Mouse (Mus musculus) bone marrow, adult 2 months (tissue): ENCODE results near the gene Cacnb2. TPM values are rescaled to one million over a fixed set of nuclear protein-coding genes. Genes with fewer than 3 reads are reported as not detected.

ENCODE experiments used
- H3K27ac ChIP-seq: fragments of 200-500 bp; 2 replicates; pipeline ENCODE4 v1.5.1; 2012; ENCODE audit warnings: low read depth, mild to moderate bottlenecking, control low read depth, inconsistent platforms, low read length; ENCODE audit not compliant: control insufficient read depth, poor library complexity, insufficient read depth
- H3K4me1 ChIP-seq: fragments of 200-500 bp; 2 replicates; pipeline ENCODE4 v1.6.1; 2011; ENCODE audit warnings: low read length; ENCODE audit not compliant: control insufficient read depth, insufficient read depth
- H3K4me3 ChIP-seq: fragments of 200-500 bp; replicated peaks from 2 replicates; pipeline ENCODE3; 2011; ENCODE audit warnings: mild to moderate bottlenecking, low read depth, low read length, control low read depth; ENCODE audit not compliant: control insufficient read depth
- CTCF ChIP-seq: fragments of 200-500 bp; IDR thresholded peaks from 2 replicates; pipeline ENCODE4 v1.5.1; 2011; ENCODE audit warnings: low read length, control low read depth; ENCODE audit not compliant: control insufficient read depth, insufficient read depth
- POLR2A ChIP-seq: fragments of 200-500 bp; IDR thresholded peaks from 2 replicates; pipeline ENCODE4 v1.6.1; 2011; ENCODE audit warnings: low read depth, mild to moderate bottlenecking, control low read depth, low read length, borderline replicate concordance; ENCODE audit not compliant: control insufficient read depth
- WGBS: fragments of 180-500 bp; shearing (Covaris S2); methylation state at CpG from one replicate; pipeline ENCODE4 v1.1.7; 2018; 5-methylcytosine and 5-hydroxymethylcytosine counted together
- polyA plus RNA-seq: library from polyadenylated mRNA; stranded (reverse); fragments of >200 nt; gene quantifications from 2 replicates; pipeline ENCODE4 v1.2.4, GENCODE M21; 2011; ENCODE audit warnings: low replicate concordance; ENCODE audit not compliant: missing spikeins, insufficient read depth, insufficient read length

Cacnb2 gene
- polyA plus RNA-seq, 1 experiment: 0.65 TPM

- TF ChIP-seq POLR2A (no peak), CTCF (no peak)
- H3K4me3 ChIP-seq: no peak overlapping the region
- 78% methylated on average over 4 of the region's 4 CpGs for WGBS
- no peak overlapping the region for H3K27ac ChIP-seq
- no peaks in the 10 kb centered on the region for H3K4me1 ChIP-seq
These were observed 5.7 kb downstream of the Cacnb2 start for GRCm38 (mm10) chr2:14608606-14609005.

- Histone ChIP-seq H3K27ac (no peak overlapping the region), H3K4me3 (no peak overlapping the region), H3K4me1 (no peaks in the 10 kb centered on the region)
- 83% methylated on average over 4 of the region's 4 CpGs for WGBS
- no peak for TF ChIP-seq POLR2A
- no peak for TF ChIP-seq CTCF
These were observed 9.8 kb downstream of the Cacnb2 start for GRCm38 (mm10) chr2:14612705-14613104.

GRCm38 (mm10) chr2:14616361-14616760, 13.5 kb downstream of the Cacnb2 start:
- TF ChIP-seq POLR2A (no peak), CTCF (no peak)
- WGBS: 89% methylated on average over 3 of the region's 3 CpGs

GRCm38 (mm10) chr2:14620120-14620853, 17.4 kb downstream of the Cacnb2 start:
- 72% methylated on average over 6 of the region's 6 CpGs for WGBS
- Histone ChIP-seq H3K27ac (no peak overlapping the region), H3K4me1 (no peaks in the 10 kb centered on the region), H3K4me3 (no peak overlapping the region)
- TF ChIP-seq POLR2A (no peak), CTCF (0 out of 2 replicates have a peak, but pooled peaks have one; percentile 18)

More at GRCm38 (mm10) chr2:14616361-14616760, 13.5 kb downstream of the Cacnb2 start:
- Histone ChIP-seq H3K4me3 (no peak overlapping the region), H3K27ac (no peak overlapping the region), H3K4me1 (no peaks in the 10 kb centered on the region)

- WGBS: 81% methylated on average over 4 of the region's 4 CpGs
- TF ChIP-seq POLR2A (no peak), CTCF (no peak)
- H3K27ac ChIP-seq: no peak overlapping the region
- no peak overlapping the region for H3K4me3 ChIP-seq
- H3K4me1 ChIP-seq: no peaks in the 10 kb centered on the region
These were observed 18.0 kb downstream of the Cacnb2 start for GRCm38 (mm10) chr2:14620891-14621290.

- H3K27ac ChIP-seq: no peak overlapping the region
- no peak overlapping the region for H3K4me3 ChIP-seq
- H3K4me1 ChIP-seq: no peaks in the 10 kb centered on the region
- WGBS: 59% methylated on average over 5 of the region's 5 CpGs
- TF ChIP-seq CTCF: no peak
- no peak for TF ChIP-seq POLR2A
These were observed 20.9 kb downstream of the Cacnb2 start for GRCm38 (mm10) chr2:14623820-14624219.

GRCm38 (mm10) chr2:14629814-14630492, 27.1 kb downstream of the Cacnb2 start:
- no peak overlapping the region for H3K27ac ChIP-seq
- no peak for TF ChIP-seq POLR2A
- TF ChIP-seq CTCF: no peak
- peaks cover 1% of the 10 kb centered on the region; the same call in 1 of the 2 replicates for H3K4me1 ChIP-seq
- WGBS: 41% methylated on average over 9 of the region's 9 CpGs
- H3K4me3 ChIP-seq: no peak overlapping the region

- TF ChIP-seq POLR2A: no peak
- no peak for TF ChIP-seq CTCF
- peaks cover 1% of the 10 kb centered on the region; the same call in 1 of the 2 replicates for H3K4me1 ChIP-seq
- no peak overlapping the region for H3K27ac ChIP-seq
- 5% methylated on average over 1 of the region's 1 CpGs for WGBS
- H3K4me3 ChIP-seq: no peak overlapping the region
These were observed 28.7 kb downstream of the Cacnb2 start for GRCm38 (mm10) chr2:14631590-14631989.

- TF ChIP-seq POLR2A (no peak), CTCF (no peak)
- Histone ChIP-seq H3K27ac (no peak overlapping the region), H3K4me1 (peaks cover 1% of the 10 kb centered on the region; the same call in 1 of the 2 replicates), H3K4me3 (no peak overlapping the region)
- WGBS: 72% methylated on average over 2 of the region's 2 CpGs
These were observed 30.3 kb downstream of the Cacnb2 start for GRCm38 (mm10) chr2:14633202-14633601.
